Mouse (Mus musculus) urinary bladder, adult 18-20 months (tissue): ENCODE measurements around the gene Cep83.
"Not testable (repeated sequence)": the region's sequence is repeated elsewhere in the genome, so short reads cannot be mapped to it uniquely, and the experiment has no call there.

Experiments
- DNase-seq, 2 experiments: peaks; one replicate each; pipeline ENCODE4 v3.0.0; 2022; ENCODE audit warnings: low spot score in 2 of 2, mixed read lengths in 2 of 2

Cep83 gene

DNA sequence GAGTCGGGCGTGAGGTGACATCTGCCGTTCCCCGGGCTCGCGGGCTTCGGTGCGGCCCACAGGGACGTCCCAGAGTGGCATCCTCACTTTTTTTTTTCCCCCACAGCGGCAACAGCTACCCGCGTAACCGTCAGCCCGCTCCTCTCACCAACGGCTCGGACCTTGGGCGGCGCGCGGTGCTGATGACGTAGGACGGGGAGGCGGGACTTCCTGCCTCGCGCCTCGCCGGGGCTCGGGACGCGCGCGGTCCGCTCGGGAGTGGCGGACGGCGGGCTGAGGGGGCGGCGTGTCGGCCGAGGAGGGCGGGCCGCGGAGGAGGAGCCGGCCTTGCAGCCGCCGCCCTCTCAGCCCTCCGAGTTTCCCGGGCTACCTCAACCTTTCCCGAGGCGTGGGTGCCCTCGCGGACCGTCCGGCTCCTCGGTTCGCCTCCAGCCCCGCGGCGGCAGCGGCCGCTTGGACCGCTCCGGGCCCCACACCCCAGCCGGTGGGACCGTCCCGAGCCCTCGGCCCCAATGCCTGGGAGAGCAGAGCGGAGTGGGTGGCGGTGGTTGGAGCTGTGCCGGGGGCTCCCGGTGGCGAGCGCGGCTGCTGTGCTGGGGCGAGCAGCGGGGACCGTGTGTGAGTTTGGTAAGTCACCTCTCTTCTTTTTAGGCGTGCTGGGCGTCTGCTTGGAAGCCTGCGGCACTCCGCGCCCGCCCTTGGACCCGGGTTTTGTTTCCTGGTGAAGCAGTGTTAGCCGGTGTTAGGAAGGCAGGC lies at the start of gene Cep83:
TSS of gene Cep83 (plus strand) at position 235 of the 756 bp plus-strand sequence.
- DNase-seq, result peak; percentile 90 to 94

DNA sequence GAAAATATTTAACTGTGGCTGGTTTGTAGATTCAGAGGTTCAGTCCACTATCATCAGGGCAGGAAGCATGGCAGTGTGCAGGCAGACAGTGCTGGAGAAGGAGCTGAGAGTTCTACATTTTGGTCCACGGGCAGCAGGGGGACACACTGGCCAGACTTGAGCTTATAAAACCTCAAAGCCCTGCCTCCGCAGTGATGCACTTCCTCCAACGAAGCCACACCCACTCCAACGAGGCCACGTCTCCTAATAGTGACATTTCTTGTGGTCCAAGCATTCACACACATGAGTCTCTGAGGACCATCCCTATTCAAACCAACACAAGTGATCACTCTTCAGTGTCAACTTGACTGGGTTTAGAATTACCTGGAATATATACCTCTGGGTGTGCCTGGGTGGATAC lies 49.2 kb upstream of the Cep83 start:
- no peak for DNase-seq

DNA sequence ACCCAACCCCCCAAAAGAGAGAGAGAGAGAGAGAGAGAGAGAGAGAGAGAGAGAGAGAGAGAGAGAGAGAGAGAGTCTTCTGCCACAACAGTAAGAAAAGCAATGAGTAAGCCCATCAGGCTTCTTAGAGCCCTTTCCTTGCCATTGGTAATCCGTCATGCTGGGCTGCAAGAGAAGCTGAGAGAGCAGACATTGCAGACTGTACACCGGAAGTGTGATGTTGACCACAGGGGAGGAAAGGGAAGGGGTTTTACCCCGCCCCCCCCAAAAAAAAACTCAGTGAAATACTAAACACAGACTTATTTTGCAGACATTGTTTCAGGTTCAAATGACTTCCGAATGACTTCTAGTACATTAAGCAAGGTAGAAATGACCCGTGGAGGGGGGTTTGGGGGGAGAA lies 48.4 kb upstream of the Cep83 start:
- no peak for DNase-seq

DNA sequence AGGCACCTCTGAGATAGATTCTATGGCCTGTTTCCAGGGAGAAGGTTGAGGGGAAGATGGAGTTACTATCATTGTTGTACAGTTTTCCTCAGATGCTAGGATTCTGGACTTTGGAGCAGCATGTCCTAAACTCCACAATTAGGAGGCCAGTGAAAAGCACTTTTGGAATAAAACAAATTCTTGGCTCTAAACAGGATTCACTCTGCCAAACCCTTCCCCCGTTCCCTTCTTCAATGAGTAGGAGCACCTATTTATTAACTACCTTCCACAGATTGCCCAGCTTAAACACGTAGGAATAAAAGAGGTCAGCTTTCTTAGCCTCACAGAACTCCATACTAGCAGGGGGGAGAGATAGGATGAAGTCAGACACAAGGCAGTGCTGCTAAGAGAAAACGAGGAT lies 24.4 kb upstream of the Cep83 start:
- no peak for DNase-seq

DNA sequence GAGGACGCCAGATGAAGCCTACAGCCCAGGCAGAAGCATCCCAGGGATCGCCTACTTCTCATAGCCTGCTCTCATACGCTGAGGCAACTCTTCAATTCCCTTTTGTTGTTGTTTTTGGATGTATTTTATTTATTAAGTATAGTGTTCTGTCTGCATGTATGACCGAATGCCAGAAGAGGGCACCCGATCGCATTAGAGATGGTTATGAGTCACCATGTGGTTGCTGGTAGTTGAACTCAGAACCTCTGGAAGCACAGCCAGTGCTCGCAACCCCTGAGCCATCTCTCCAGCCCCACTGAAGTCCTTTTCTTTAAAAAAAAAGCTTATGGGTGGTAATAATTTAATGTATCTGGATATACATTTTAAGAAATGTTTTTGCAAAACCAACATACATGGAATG lies 24.0 kb upstream of the Cep83 start:
- no peak for DNase-seq

DNA sequence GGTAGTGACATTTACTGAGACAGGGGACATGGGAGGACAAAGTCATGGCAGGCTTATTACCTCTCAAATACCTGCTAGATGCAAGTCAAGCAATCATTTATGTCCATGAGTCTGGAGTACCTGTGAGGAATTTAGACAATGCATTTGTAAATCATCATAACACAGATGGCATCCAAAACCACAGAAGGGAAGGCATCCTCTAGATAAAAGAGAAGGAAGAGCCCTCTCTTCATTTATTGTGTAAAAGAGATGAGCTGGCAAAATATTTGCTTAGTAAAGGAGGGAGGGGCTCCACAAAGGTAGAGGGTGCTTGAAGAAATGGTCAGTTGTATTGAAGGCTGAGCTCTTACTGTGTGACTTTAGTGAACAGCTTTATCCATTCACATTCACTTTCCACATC lies 20.3 kb upstream of the Cep83 start:
- DNase-seq, result no peak

DNA sequence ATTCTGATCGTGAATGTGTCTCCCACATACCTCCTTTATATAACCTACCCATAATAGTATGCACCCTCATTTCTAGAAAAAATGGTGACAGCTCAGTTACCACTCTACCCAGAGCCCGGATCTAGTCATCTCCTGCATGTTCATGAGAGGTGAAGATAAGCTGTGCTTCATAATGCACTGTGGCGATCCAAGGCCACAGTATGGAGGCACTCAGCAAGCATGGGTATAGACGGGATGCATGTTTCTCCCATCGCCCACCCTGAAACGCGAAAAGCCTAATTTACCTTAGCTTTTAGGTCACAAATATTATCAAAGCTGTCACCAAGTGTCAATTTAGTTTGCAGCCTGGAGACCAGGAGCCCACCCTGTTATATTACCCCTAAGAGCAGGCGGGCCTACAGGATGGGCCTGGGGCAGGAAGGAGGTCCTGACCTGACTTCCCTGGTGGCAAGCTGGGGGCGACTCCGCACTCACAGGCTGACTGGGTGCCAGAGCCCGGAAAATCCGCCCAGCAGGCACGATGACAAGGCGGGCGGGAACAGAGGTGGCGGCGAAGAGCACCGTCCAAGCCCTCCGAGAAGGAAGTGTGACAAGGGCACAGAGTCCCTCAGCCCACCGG lies 544 bp upstream of the Cep83 start:
- no peak for DNase-seq

DNA sequence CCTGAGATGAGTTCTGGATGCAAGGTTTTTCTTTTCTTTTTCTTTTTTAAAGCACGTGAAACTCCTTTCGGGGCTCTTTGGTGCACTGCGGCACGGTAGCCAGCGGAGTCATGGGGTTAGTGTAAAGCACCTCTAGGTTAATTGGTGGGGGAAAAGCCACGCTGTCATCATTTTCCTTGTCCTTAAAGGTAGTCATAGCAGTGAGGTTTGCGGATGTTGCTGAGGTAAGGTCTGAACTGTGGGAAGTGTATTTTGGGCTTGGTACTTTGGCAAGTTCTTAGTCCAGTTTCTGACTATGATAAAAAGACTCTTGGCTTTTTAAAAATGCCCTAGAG lies 689 bp downstream of the Cep83 start:
- no peak for DNase-seq

DNA sequence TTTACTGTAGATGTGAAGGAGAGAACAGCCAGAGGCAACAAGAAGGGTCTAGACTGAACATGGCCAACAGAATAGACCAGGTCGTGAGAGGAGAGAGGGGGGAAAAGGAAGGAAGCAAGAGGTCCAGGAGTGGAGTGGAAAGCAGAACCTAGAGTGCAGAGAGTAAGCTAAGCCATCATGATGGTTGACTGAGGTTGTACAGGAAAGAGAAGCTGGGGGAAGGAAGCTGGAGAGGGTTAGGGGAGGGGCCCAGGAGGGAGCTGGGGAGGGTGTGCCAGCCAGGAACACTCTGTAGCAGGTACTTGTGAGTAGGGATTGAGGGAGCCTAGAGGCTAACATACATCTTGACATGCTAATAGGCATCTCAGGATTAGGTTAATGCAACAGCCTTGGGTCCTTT lies 1.9 kb downstream of the Cep83 start:
- DNase-seq, result no peak

DNA sequence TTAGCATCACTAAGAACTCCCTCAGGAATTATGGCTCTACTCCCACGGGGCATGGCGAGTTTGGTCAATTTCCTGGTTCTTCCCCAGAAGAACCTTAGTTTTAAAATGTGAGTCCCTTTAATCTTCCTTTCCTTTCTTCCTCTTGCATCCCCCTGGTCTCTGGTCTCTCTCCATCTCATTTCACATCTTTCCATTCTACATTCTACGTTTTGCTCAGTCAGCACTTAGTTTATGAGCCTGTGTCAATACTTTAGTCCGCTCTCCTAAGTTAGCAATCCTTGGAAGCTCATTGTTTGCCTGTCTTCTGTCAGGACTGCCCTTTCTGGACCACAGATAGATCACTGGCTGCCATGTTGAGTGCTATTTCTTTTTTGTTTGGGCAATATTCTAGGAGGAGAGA lies 3.7 kb downstream of the Cep83 start:
- DNase-seq, result no peak

DNA sequence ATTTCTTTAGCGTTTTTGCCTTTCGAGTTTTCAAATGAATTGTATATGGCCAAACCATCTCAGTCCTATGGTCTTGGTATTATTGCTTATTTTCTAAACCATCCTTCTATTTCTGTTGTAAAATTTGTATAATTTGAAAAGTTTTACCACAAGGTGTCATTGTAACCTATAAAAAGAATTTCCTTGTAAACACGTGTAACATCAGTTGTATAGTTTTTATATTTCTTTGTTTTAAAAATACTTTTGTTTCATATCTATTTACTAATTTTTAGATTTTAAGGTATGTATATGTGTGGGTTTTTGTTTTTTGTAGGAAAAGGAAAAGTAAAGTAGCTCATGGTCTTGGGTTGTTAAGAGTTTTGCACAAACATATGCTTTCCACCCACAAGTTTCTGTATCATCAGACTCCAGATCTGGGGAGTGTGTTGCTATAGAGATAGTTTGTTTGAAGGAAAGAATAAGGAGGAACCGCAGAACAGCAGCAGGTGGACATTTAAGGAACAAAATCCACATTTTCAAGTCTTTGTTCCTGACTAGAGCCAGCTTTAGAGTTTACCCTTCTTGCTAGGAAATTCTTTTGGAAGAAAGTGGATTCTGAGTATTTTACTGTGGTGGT lies 17.3 kb downstream of the Cep83 start:
- no peak for DNase-seq

DNA sequence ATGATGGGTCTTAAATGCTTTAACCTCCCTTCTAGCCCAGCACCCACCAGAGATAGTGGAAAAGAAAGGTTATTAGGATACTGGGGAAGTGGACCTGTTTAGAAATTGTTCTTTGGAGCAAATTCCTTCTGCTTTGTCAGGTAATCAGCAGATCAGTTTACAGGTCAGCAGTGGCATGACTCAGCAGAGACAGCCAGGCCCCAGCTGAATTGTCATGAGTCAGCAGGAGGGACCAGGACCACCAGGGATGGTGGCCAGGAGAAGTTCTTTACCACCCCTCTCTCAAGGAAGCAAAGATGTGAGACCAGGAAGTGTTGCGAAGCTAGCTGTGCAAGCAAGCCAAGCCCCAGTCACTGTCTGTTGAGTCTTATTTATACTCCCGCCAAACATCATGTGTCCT lies 18.2 kb downstream of the Cep83 start:
- no peak for DNase-seq

DNA sequence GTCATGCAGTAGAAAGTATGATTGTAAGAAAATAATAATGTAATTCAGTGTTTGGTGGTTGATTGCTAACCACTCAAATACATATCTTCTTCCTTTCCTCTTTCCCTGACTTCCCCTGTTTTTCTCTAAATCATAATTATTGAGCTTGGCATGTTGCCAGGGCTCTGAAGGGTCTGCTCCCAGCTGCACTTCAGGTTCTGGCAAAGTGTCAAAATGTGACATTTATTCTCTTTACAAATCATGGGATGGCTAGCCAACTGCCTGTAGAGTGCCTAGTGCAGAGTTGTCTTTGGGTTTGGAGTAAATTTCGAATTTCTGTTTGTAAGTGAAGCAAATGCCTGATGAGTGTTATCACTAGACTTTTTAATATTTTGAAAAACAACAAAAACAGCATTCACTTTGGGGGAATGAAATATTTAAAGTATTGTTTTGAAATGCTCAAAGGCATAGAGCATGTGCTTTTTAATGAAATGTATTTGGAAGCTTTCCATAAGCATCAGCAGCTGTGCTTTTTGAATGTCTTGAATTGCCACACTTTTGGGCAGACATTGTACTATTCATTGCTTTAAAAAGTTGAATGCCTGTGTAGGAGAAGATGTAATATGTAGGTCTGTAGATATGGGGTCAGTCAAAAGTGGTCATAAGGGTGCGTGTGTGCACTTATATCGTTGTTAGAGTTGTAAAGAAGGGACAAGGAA lies 21.3 kb downstream of the Cep83 start:
- no peak for DNase-seq

DNA sequence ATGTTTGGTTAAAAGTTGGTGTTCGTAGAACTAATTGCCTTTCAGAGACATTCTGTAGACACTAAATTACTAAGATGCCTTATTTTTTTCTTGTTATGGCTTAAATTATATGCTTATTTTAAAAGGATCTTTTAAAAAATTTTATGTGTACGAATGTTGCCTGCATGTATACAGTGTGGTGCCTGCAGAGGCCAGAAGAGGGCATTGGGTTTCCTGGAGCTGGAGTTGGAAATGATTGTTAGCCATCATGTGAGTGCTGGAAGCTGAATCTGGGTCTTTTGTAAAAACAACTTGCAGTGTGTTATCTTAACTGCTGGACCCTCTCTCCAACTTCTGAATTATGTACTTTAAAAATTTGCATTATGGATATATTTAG lies 21.9 kb downstream of the Cep83 start:
- DNase-seq, result no peak

DNA sequence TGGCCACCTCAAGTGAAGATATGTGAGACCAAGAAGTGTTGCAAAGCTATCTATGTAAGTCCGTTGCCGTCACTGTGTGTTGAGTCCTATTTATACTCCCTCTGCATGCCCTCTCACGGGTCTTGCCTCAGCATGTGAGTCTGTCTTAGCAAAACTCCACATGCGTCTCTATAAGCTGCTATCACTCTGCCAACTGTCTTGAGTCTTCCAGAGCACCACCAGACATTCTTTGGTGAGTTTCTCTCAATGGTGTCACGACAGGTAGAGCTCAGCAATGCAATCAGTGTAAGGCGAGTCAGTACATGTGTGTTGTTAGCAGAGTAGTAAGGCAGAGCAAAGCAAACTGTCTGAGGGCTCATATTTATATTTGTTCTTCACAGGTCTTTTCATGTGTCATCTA lies 31.8 kb downstream of the Cep83 start:
- DNase-seq, result no peak

DNA sequence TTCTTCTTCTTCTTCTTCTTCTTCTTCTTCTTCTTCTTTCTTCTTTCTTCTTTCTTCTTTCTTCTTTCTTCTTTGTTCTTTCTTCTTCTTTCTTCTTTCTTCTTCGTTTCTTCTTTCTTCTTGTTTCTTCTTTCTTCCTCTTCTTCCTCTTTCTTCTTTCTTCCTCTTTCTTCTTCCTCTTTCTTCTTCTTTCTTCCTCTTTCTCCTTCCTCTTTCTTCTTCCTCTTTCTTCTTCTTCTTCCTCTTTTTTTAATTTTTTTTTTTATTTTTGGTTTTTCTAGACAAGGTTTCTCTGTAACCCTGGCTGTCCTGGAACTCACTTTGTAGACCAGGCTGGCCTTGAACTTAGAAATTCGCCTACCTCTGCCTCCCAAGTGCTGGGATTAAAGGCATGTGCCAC lies 39.6 kb downstream of the Cep83 start:
- DNase-seq, result not testable (repeated sequence)

DNA sequence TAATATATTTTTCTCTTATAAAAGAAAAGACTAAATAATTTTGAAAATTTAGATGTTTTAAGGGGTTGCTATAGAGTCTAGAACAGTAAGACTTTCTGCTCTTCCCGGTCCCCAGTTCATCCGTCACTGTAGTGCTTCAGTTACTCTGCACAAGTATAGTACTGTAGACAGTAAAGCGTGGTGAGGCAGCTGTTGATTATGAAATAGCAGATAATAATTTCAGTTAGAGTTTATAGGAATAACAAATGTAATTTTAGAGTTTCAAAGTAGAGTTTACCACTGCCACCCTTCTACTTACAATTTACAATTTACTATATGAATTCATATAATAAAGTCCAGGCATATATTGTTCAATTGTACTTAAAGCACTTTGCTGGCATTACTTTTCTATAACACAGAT lies 42.0 kb downstream of the Cep83 start:
- no peak for DNase-seq

DNA sequence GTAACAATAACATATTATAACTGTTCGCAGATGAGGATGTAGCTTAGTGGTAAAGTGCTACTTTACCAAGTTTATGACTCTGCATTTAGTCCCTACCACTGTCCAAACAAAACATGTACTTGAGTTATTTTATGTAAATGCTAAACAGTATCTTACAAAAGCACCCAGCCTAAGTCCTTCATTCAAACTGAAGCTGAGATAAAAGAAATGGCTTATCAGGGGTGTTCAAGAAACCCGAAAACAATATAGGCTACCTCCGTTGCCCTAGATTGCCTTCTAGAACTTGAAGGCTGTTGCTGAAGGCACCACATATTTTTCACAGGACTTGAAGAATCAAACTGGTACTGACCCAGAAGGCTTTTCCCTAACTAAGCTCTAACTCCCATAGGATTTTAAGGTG lies 46.4 kb downstream of the Cep83 start:
- no peak for DNase-seq

DNA sequence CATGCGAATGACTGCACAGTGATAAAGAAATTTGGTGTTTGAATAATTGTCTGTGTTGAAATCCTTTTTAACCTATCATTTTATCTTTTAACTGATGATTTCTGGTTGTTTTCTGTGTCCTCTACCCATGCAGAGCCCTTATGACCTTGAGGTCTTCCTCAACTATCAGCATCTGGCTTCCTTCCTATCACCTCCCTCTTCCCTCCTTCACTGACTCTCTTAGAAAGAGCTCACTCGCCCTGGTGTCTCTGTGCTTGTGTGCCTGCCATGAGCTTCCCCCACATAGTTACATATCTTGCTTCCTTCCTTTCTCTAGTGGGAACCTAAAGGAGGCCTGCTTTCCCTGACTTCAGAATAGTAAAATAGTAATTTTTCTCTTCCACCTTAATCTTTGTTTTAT lies 51.8 kb downstream of the Cep83 start:
- DNase-seq, result no peak

DNA sequence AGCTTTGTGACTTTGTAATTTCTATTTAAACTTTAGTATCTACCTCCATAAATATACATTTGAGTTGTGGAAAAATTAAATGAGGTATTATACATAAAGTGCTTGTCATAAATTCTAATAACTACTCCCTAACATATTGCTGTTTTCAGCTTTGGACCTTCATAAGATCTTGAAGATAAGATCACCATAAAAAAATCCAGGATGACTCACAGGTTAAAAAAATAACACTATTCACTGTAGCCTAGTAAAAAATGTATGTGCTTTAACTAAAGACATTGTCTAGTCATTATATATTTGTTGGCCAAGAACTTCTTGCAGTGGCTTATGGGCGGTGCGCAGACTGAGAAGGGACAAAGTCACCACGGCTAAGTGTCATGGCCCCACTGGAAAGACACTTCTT lies 53.0 kb downstream of the Cep83 start:
- no peak for DNase-seq

DNA sequence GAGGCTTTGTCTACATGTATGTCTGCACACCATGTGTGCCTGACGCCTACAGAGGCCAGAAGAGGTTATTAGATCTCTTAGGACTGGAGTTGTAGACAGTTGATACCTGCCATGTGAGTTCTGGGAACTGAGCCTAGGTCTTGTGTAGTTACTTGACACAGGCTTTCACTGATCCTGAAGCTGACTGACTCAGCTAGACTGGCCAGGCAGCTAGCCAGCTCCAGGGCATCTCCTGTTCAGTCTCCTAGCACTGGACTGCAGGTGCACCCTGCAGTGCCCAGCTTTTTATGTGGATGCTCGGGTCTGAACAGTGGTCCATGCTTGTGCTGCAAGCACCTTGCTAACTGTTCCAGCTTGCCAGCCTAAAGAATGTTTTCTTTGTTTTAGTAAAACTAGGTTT lies 58.6 kb downstream of the Cep83 start:
- no peak for DNase-seq

DNA sequence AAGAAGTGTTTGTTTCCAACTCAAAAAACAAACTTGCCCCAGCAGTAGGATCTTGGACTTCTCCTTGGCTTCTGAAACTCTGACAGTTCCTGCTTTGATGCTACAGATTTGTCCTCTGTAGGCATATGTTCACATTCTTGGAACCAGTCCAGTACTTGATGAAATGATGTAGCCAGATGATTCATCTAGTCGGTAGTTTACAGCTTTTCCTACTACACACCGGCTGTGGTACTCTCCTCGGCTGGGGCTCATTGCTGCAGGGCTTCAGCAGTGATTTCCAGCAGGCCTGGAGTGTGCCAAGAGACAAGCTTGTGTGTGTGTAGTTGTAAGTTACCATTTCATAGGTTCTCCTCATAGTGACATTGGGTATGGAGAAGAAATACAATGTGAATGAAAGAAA lies 83.0 kb downstream of the Cep83 start:
- no peak for DNase-seq

DNA sequence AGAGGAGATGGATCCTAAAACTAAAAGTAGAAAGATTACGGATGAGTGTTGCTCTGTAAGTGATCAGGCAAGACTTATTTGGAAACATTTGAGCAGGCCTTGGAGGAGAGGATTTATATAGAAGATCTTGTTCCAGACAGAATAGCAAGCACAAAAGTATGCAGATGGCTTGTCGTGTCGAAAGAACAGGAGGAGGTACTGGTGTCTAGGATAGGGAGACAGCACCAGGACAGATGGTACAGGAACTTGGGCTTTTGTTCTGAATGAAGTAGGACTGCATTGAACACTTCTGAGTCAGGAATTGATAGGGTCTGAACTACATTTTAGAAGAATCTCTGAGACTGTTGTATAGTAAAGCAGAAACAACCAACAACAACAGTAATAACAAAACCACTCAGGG lies 89.1 kb downstream of the Cep83 start:
- no peak for DNase-seq
